Mouse (Mus musculus) gastrocnemius, postnatal 4 days (tissue): ENCODE measurements around the gene Nom1. TPM values are rescaled to one million over a fixed set of nuclear protein-coding genes. Genes with fewer than 3 reads are reported as not detected.

Source experiments
- total RNA-seq, 2 experiments: library from RNA; stranded (reverse); gene quantifications; 2 replicates each; pipeline ENCODE4 v1.2.3; 2021

The Nom1 gene
- total RNA-seq, 2 experiments from 2014 or later = 19.1 to 23.3 TPM

Other genes starting within 250 kb of the Nom1 start
- under 1 TPM; 0.42 to 0.60 TPM for gene Rnf32, start 238.7 kb upstream of the Nom1 start, total RNA-seq
- 10 to 100 TPM; 10.4 to 11.8 TPM for gene Lmbr1, start 56.3 kb upstream of the Nom1 start, total RNA-seq
- gene Mnx1, start 43.8 kb downstream of the Nom1 start, total RNA-seq = not detected
- 10 to 100 TPM; 40.9 to 41.1 TPM for gene Ube3c, start 134.6 kb downstream of the Nom1 start, total RNA-seq